Mouse (Mus musculus) forebrain, postnatal 0 days (tissue): ENCODE data around the gene Olfr1424. TPM values are rescaled to one million over a fixed set of nuclear protein-coding genes. Genes with fewer than 3 reads are reported as not detected.

Experiments used
- ATAC-seq: fragments of 200-750 bp; cut with Nextera tagmentation; 2 replicates; pipeline ENCODE4 v1.8.0; 2017; ENCODE audit warnings: mild to moderate bottlenecking, moderate library complexity
- DNase-seq: peaks from one replicate; pipeline ENCODE4 v3.0.0-alpha.2; 2015
- H3K27ac ChIP-seq: fragments of 300-500 bp; sonication (generic); 2 replicates; pipeline ENCODE4 v1.5.1; 2014; ENCODE audit warnings: low read depth, mild to moderate bottlenecking, antibody characterized with exemption, low read length, moderate library complexity, mixed read lengths
- H3K27me3 ChIP-seq: fragments of 300-500 bp; sonication (generic); 2 replicates; pipeline ENCODE4 v1.6.1; 2014; ENCODE audit warnings: mild to moderate bottlenecking, low read length, mixed read lengths; ENCODE audit not compliant: insufficient read depth
- H3K36me3 ChIP-seq: fragments of 300-500 bp; sonication (generic); 2 replicates; pipeline ENCODE4 v1.6.1; 2014; ENCODE audit warnings: mild to moderate bottlenecking, moderate library complexity; ENCODE audit not compliant: insufficient read depth
- H3K4me1 ChIP-seq: fragments of 300-500 bp; sonication (generic); 2 replicates; pipeline ENCODE4 v1.6.1; 2014; ENCODE audit warnings: antibody characterized with exemption; ENCODE audit not compliant: insufficient read depth
- H3K4me2 ChIP-seq: fragments of 300-500 bp; sonication (generic); 2 replicates; pipeline ENCODE4 v1.6.1; 2014; ENCODE audit warnings: low read depth, mild to moderate bottlenecking, moderate library complexity
- H3K4me3 ChIP-seq: fragments of 300-500 bp; sonication (generic); 2 replicates; pipeline ENCODE4 v1.5.1; 2014; ENCODE audit warnings: low read depth, low read length, mixed read lengths
- H3K9ac ChIP-seq: fragments of 300-500 bp; sonication (generic); 2 replicates; pipeline ENCODE4 v1.6.1; 2014; ENCODE audit warnings: mild to moderate bottlenecking
- H3K9me3 ChIP-seq: fragments of 300-500 bp; sonication (generic); 2 replicates; pipeline ENCODE4 v1.6.1; 2016; ENCODE audit warnings: low read length
- CTCF ChIP-seq: sonication (generic); IDR thresholded peaks from 2 replicates; pipeline ENCODE4 v1.5.1; 2016; ENCODE audit warnings: antibody characterized with exemption, control low read depth, low read depth
- WGBS: fragments of 180-500 bp; shearing (Covaris S2); extraction: QIAGEN DNeasy Blood & Tissue Kit; methylation state at CpG from one replicate; pipeline ENCODE4 v1.1.7; 2014; 5-methylcytosine and 5-hydroxymethylcytosine counted together
- polyA plus RNA-seq: library from polyadenylated mRNA; unstranded; fragments of >200 nt; fragmentation: Nextera tagmentation; extraction: Ambion mirVana; gene quantifications from 2 replicates; pipeline ENCODE4 v1.2.1, GENCODE M21; 2015
- total RNA-seq: library from RNA; depleted of rRNA; stranded (reverse); fragments of >200 nt; gene quantifications from 2 replicates; pipeline ENCODE4 v1.2.3, GENCODE M21; 2014

Gene Olfr1424
- total and polyA plus RNA-seq, 2 experiments from 2014 or later, result not detected

DNA sequence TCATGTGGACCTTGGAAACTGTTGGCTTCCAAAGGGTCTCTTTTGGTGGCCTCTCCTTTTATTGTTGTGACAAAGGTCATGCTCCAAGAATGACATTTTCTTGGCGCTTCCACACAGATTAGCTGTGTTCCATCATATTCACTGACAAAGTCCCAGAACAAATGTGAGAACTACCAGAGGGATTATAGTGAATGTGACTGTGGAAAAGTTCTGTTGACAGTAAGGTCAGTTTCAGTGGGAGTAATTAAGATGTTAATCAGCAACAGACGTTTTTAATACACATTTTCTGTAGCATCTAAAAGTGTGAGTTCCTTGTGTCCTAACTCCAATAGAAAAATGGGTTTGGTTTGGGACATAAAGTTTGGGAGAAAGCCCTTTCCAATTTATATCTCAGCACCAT is 21.3 kb downstream of the Olfr1424 start, which contains the start of gene Olfr1423:
TSS of gene Olfr1423 (minus strand) at position 101 of the 400 bp plus-strand sequence.
- Histone ChIP-seq H3K9me3 (no peaks in the 10 kb centered on the region), H3K4me1 (no peaks in the 10 kb centered on the region), H3K4me2 (no peak within 1 kb of the TSS), H3K36me3 (no peaks in the 10 kb centered on the region), H3K4me3 (no peak within 1 kb of the TSS), H3K27ac (no peak within 1 kb of the TSS), H3K9ac (no peak within 1 kb of the TSS), H3K27me3 (no peaks in the 10 kb centered on the region)
- no peak for DNase-seq
- ATAC-seq, result no peak
- 72% methylated on average over 2 of the region's 2 CpGs for WGBS
- no peak for TF ChIP-seq CTCF

DNA sequence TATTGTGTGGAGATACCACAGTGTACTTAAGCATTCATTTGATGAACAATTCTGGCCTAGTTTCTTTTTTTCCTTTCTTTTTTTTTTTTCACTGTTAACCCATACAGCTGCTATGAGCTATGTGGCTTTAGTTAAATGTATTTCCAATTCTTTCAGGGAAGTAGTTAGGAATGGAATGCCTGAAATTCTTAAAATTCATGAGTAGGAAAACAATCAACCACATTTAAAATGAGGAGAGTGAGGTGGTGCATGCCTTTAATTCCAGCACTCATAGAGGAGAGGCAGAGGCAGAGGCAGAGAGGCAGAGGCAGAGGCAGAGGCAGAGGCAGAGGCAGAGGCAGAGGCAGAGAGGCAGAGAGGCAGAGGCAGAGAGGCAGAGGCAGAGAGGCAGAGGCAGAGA is 24.8 kb downstream of the Olfr1424 start:
- ATAC-seq, result no peak
- Histone ChIP-seq H3K36me3 (no peaks in the 10 kb centered on the region), H3K9ac (no peak overlapping the region), H3K4me2 (no peak overlapping the region), H3K9me3 (no peaks in the 10 kb centered on the region), H3K27me3 (no peaks in the 10 kb centered on the region), H3K4me3 (no peak overlapping the region), H3K27ac (no peak overlapping the region), H3K4me1 (no peaks in the 10 kb centered on the region)
- no peak for DNase-seq
- no peak for TF ChIP-seq CTCF

- no peaks in the 10 kb centered on the region for H3K9me3 ChIP-seq
- peak; percentile 93 for ATAC-seq
- no peaks in the 10 kb centered on the region for H3K36me3 ChIP-seq
- no peak overlapping the region for H3K4me2 ChIP-seq
- no peaks in the 10 kb centered on the region for H3K27me3 ChIP-seq
- H3K4me1 ChIP-seq, result no peaks in the 10 kb centered on the region
- H3K27ac ChIP-seq, result no peak overlapping the region
- no peak for TF ChIP-seq CTCF
- no peak for DNase-seq
- H3K9ac ChIP-seq, result no peak overlapping the region
- 79% methylated on average over 2 of the region's 2 CpGs for WGBS
- no peak overlapping the region for H3K4me3 ChIP-seq
Observed at GRCm38 (mm10) chr19:12026606-12027005, 35.9 kb downstream of the Olfr1424 start.

DNA sequence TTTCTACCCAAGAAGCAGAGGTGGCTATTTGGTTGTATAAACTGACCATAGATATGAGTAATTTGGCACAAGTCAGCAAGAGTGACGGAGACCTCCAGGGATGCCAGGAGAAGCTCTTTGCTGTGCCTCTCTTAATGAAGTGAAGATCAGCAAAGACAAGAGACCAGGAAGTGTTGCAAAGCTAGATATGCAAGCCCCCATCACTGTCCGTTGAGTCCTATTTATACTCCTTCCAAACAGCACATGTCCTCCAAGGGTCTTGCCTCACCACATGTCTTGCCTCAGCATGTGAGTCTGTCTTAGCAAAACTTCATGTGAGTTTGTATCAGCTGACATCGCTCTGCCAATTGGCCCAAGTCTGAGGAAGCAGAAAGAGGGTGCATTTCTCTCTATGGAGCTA is 37.1 kb downstream of the Olfr1424 start:
- Histone ChIP-seq H3K4me1 (no peaks in the 10 kb centered on the region), H3K9ac (no peak overlapping the region), H3K4me3 (no peak overlapping the region), H3K36me3 (no peaks in the 10 kb centered on the region), H3K27me3 (no peaks in the 10 kb centered on the region), H3K27ac (no peak overlapping the region), H3K9me3 (no peaks in the 10 kb centered on the region), H3K4me2 (no peak overlapping the region)
- TF ChIP-seq CTCF, result no peak
- no peak for DNase-seq
- 87% methylated on average over 3 of the region's 3 CpGs for WGBS
- ATAC-seq, result no peak

DNA sequence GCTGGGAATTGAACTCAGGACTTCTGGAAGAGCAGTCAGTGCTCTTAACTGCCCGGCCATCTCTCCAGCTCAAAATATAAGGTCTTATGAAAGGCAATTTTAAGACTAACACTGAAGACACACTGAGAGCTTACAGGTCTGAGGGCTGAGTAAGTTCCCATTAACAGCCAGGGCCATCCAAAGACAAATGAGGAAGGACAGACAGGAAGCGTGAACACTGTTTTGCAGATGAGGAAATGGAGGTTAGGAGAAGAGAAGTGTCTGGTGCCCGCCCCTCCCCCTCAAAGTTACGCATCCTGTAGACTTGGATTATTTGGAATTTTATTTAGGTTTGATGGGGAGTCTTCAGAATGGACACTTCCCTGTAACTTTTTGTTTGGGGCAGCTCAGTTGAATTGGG is 38.3 kb downstream of the Olfr1424 start:
- no peak overlapping the region for H3K9ac ChIP-seq
- no peak overlapping the region for H3K27ac ChIP-seq
- H3K9me3 ChIP-seq, result no peaks in the 10 kb centered on the region
- no peak for ATAC-seq
- no peaks in the 10 kb centered on the region for H3K27me3 ChIP-seq
- no peaks in the 10 kb centered on the region for H3K36me3 ChIP-seq
- 94% methylated on average over 4 of the region's 4 CpGs for WGBS
- no peak overlapping the region for H3K4me3 ChIP-seq
- no peak overlapping the region for H3K4me2 ChIP-seq
- H3K4me1 ChIP-seq, result no peaks in the 10 kb centered on the region
- TF ChIP-seq CTCF, result no peak
- no peak for DNase-seq

DNA sequence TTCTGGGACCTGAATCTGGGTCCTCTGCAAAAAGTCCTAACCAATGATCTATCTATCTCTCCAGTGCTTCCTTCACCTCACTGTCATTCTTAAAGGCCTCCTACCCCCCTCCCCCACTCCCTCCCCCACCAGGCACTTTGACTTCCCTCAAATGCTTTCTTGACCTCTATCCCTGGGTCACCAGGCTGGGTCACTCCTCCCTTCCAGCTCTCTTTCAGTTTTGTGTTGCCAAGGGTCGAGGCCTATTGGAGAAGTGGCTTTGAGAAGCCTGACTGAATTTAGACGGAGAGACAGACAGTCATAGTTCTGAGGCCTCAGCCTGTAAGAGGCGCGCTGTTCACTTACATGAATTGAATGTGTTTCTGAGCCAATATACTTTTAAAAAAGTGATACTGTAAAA is 46.3 kb downstream of the Olfr1424 start:
- H3K27me3 ChIP-seq, result no peaks in the 10 kb centered on the region
- no peak for TF ChIP-seq CTCF
- 74% methylated on average over 4 of the region's 4 CpGs for WGBS
- H3K9ac ChIP-seq, result no peak overlapping the region
- H3K27ac ChIP-seq, result no peak overlapping the region
- H3K36me3 ChIP-seq, result no peaks in the 10 kb centered on the region
- H3K4me1 ChIP-seq, result 0 out of 2 replicates have a peak, but pooled peaks cover 4% of the 10 kb centered on the region
- H3K9me3 ChIP-seq, result no peaks in the 10 kb centered on the region
- no peak overlapping the region for H3K4me3 ChIP-seq
- no peak for ATAC-seq
- DNase-seq, result no peak
- H3K4me2 ChIP-seq, result no peak overlapping the region

DNA sequence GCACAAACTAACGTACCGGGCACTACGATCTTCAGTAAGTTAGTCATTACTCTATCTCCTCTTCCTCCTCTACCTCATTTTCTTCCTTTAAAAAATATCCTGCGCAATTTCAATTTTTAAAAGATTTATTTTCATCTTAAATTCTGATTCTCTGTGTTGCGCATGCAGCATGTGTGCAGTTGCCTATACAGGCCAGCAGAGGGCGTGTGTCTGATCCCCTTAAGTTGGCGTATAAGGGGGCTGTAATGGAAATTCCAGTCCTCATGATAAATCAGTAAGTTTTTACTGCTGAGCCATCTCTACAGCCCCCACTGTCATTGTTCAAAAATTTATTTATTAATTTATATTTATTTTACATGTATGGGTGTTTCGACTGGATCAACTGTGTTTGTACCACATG is 46.8 kb downstream of the Olfr1424 start:
- Histone ChIP-seq H3K27me3 (no peaks in the 10 kb centered on the region), H3K4me1 (0 out of 2 replicates have a peak, but pooled peaks cover 4% of the 10 kb centered on the region), H3K27ac (no peak overlapping the region), H3K9me3 (no peaks in the 10 kb centered on the region), H3K4me3 (no peak overlapping the region), H3K4me2 (no peak overlapping the region), H3K36me3 (no peaks in the 10 kb centered on the region), H3K9ac (no peak overlapping the region)
- peak; percentile 53 for TF ChIP-seq CTCF
- no peak for ATAC-seq
- WGBS, result 71% methylated on average over 8 of the region's 8 CpGs
- DNase-seq, result no peak

GRCm38 (mm10) chr19:12013228-12013627 is 49.3 kb downstream of the Olfr1424 start:
- DNase-seq, result no peak

More at GRCm38 (mm10) chr19:12013228-12013627, 49.3 kb downstream of the Olfr1424 start:
- WGBS, result 0% methylated on average over 10 of the region's 12 CpGs
- no peak overlapping the region for H3K27ac ChIP-seq
- no peaks in the 10 kb centered on the region for H3K9me3 ChIP-seq
- peak overlapping the region; percentile 64 for H3K4me3 ChIP-seq
- no peak for ATAC-seq
- H3K9ac ChIP-seq, result no peak overlapping the region
- no peak for TF ChIP-seq CTCF
- no peaks in the 10 kb centered on the region for H3K27me3 ChIP-seq
- 0 out of 2 replicates have a peak, but pooled peaks cover 7% of the 10 kb centered on the region for H3K4me1 ChIP-seq
- peak overlapping the region; percentile 78 for H3K4me2 ChIP-seq
- no peaks in the 10 kb centered on the region for H3K36me3 ChIP-seq
